Mouse (Mus musculus): ENCODE data around the gene Slc11a2. TPM values are rescaled to one million over a fixed set of nuclear protein-coding genes. Genes with fewer than 3 reads are reported as not detected.

Slc11a2 gene
- polyA plus RNA-seq, 1 experiment from 2014 or later = 15.2 TPM

Other genes with a start within 250 kb of the Slc11a2 start
- 10.3 and 12.1 TPM in 2 replicates for gene Atf1, start 197.3 kb downstream of the Slc11a2 start, polyA plus RNA-seq (2014; fragmentation: Nextera tagmentation; extraction: Ambion mirVana)
- gene Tmprss12, start 144.2 kb downstream of the Slc11a2 start, polyA plus RNA-seq (2014; fragmentation: Nextera tagmentation; extraction: Ambion mirVana) = not detected in 2 replicates
- 3.8 and 5.4 TPM in 2 replicates for gene Mettl7a1, start 120.9 kb downstream of the Slc11a2 start, polyA plus RNA-seq (2014; fragmentation: Nextera tagmentation; extraction: Ambion mirVana)
- not detected in 2 replicates for gene Mettl7a3, start 90.1 kb downstream of the Slc11a2 start, polyA plus RNA-seq (2014; fragmentation: Nextera tagmentation; extraction: Ambion mirVana)
- not detected in 2 replicates for gene Methig1, start 71.9 kb downstream of the Slc11a2 start, polyA plus RNA-seq (2014; fragmentation: Nextera tagmentation; extraction: Ambion mirVana)
- gene Mettl7a2, start 71.9 kb downstream of the Slc11a2 start, polyA plus RNA-seq (2014; fragmentation: Nextera tagmentation; extraction: Ambion mirVana) = not detected in 2 replicates
- not detected in 2 replicates for gene Higd1c, start 60.5 kb downstream of the Slc11a2 start, polyA plus RNA-seq (2014; fragmentation: Nextera tagmentation; extraction: Ambion mirVana)
- gene Gm5475, start 2.9 kb downstream of the Slc11a2 start, polyA plus RNA-seq (2014; fragmentation: Nextera tagmentation; extraction: Ambion mirVana) = 0.07 TPM in 1 of 2 replicates, not detected in the other
- gene Letmd1, start 44.0 kb upstream of the Slc11a2 start, polyA plus RNA-seq (2014; fragmentation: Nextera tagmentation; extraction: Ambion mirVana) = 40.5 and 43.1 TPM in 2 replicates
- gene Csrnp2, start 70.4 kb upstream of the Slc11a2 start, polyA plus RNA-seq (2014; fragmentation: Nextera tagmentation; extraction: Ambion mirVana) = 37.1 and 42.8 TPM in 2 replicates
- gene Tfcp2, start 126.9 kb upstream of the Slc11a2 start, polyA plus RNA-seq (2014; fragmentation: Nextera tagmentation; extraction: Ambion mirVana) = 22.1 and 23.6 TPM in 2 replicates
- 36.9 and 42.0 TPM in 2 replicates for gene Pou6f1, start 174.9 kb upstream of the Slc11a2 start, polyA plus RNA-seq (2014; fragmentation: Nextera tagmentation; extraction: Ambion mirVana)
- gene Dazap2, start 190.3 kb upstream of the Slc11a2 start, polyA plus RNA-seq (2014; fragmentation: Nextera tagmentation; extraction: Ambion mirVana) = 210 and 254 TPM in 2 replicates
- 1.6 and 2.5 TPM in 2 replicates for gene Smagp, start 211.9 kb upstream of the Slc11a2 start, polyA plus RNA-seq (2014; fragmentation: Nextera tagmentation; extraction: Ambion mirVana)
- gene Bin2, start 244.5 kb upstream of the Slc11a2 start, polyA plus RNA-seq (2014; fragmentation: Nextera tagmentation; extraction: Ambion mirVana) = 0.18 and 0.66 TPM in 2 replicates